Mouse (Mus musculus) hindbrain, embryonic 11.5 days (tissue): Measurements from ENCODE around the gene Gls. TPM values are rescaled to one million over a fixed set of nuclear protein-coding genes. Genes with fewer than 3 reads are reported as not detected.

Source experiments
- ATAC-seq: fragments of 200-750 bp; cut with Nextera tagmentation; 2 replicates; pipeline ENCODE4 v1.8.0; 2017; ENCODE audit warnings: mild to moderate bottlenecking, moderate TSS enrichment, moderate library complexity; ENCODE audit not compliant: low FRiP score
- DNase-seq: peaks from one replicate; pipeline ENCODE4 v3.0.0-alpha.2; 2015; ENCODE audit warnings: low spot score
- H3K27ac ChIP-seq: fragments of 300-500 bp; sonication (generic); 2 replicates; pipeline ENCODE4 v1.5.1; 2014; ENCODE audit warnings: mild to moderate bottlenecking, low read depth, low read length
- H3K27me3 ChIP-seq: fragments of 300-500 bp; sonication (generic); 2 replicates; pipeline ENCODE4 v1.6.1; 2014; ENCODE audit warnings: mild to moderate bottlenecking, low read length, moderate library complexity, mixed read lengths; ENCODE audit not compliant: control insufficient read depth, insufficient read depth
- H3K36me3 ChIP-seq: fragments of 300-500 bp; sonication (generic); 2 replicates; pipeline ENCODE4 v1.6.1; 2014; ENCODE audit warnings: mild to moderate bottlenecking, low read length, moderate library complexity, mixed read lengths; ENCODE audit not compliant: control insufficient read depth, insufficient read depth
- H3K4me1 ChIP-seq: fragments of 300-500 bp; sonication (generic); replicated peaks from 2 replicates; pipeline ENCODE4 v1.6.1; 2014; ENCODE audit warnings: low read length, mixed read lengths; ENCODE audit not compliant: control insufficient read depth, insufficient read depth
- H3K4me2 ChIP-seq: fragments of 300-500 bp; sonication (generic); replicated peaks from 2 replicates; pipeline ENCODE4 v1.6.1; 2014; ENCODE audit warnings: mild to moderate bottlenecking, low read depth, low read length
- H3K4me3 ChIP-seq: fragments of 300-500 bp; sonication (generic); 2 replicates; pipeline ENCODE4 v1.5.1; 2014; ENCODE audit warnings: low read depth, low read length
- H3K9ac ChIP-seq: fragments of 300-500 bp; sonication (generic); 2 replicates; pipeline ENCODE4 v1.6.1; 2014; ENCODE audit warnings: low read depth, low read length
- H3K9me3 ChIP-seq: fragments of 300-500 bp; sonication (generic); 2 replicates; pipeline ENCODE4 v1.6.1; 2016; ENCODE audit warnings: low read length; ENCODE audit not compliant: control insufficient read depth
- WGBS: fragments of 180-500 bp; shearing (Covaris S2); extraction: QIAGEN DNeasy Blood & Tissue Kit; methylation state at CpG from one replicate; pipeline ENCODE4 v1.1.7; 2014; 5-methylcytosine and 5-hydroxymethylcytosine counted together
- polyA plus RNA-seq: library from polyadenylated mRNA; unstranded; fragments of >200 nt; fragmentation: Nextera tagmentation; extraction: Ambion mirVana; gene quantifications from 2 replicates; pipeline ENCODE4 v1.2.1, GENCODE M21; 2014

The Gls gene
- polyA plus RNA-seq, 1 experiment from 2014 or later = 36.5 TPM

DNA sequence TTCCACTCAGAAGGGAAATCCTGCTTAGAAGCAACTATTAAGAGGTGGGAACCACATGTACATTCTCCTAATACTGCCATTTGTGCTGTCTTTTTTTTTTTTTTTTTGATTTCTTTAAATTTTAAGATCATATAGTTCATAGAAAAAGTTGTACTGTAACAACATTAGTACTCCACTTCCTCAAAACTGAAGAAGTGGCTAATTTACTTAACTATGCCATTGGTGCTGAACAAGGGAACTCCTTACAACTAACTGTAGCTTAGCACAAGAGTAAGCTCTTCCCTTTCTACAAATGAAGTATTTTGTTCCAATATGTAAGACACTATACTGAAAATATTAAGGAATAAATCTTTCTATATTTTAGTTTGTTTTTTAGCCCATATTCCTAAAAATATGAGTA, 6.6 kb downstream of the Gls start:
- H3K9me3 ChIP-seq = no peaks in the 10 kb centered on the region
- no peak overlapping the region for H3K9ac ChIP-seq
- ATAC-seq (no peak), DNase-seq (no peak)
- no peak overlapping the region for H3K4me3 ChIP-seq
- H3K27me3 ChIP-seq = no peaks in the 10 kb centered on the region
- no peak overlapping the region for H3K27ac ChIP-seq
- no peaks in the 10 kb centered on the region for H3K36me3 ChIP-seq
- no peak overlapping the region for H3K4me2 ChIP-seq
- H3K4me1 ChIP-seq = no peaks in the 10 kb centered on the region

DNA sequence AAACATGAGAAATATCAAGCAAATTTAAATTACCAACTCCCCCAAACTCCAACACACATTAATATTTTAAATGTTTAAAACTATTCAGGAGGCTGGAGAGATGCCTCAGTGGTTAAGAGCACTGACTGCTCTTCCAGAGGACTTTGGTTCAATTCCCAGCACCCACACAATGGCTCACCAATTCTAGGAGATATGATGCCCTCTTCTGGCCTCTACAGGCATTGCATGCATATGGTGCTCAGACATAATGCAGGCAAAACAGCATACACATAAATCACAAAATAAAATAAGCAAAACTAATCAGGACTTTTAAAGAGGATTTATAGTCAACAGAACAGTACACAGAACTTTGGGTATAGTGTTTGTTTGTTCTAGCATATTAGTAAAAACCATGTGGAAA, 16.3 kb downstream of the Gls start:
- H3K27me3 ChIP-seq = no peaks in the 10 kb centered on the region
- ATAC-seq = no peak
- H3K9me3 ChIP-seq = no peaks in the 10 kb centered on the region
- DNase-seq = peak; percentile 20
- no peak overlapping the region for H3K9ac ChIP-seq
- no peak overlapping the region for H3K4me3 ChIP-seq
- H3K36me3 ChIP-seq = no peaks in the 10 kb centered on the region
- H3K27ac ChIP-seq = no peak overlapping the region
- no peak overlapping the region for H3K4me2 ChIP-seq
- H3K4me1 ChIP-seq = no peaks in the 10 kb centered on the region

- ATAC-seq = no peak
- DNase-seq = no peak
- Histone ChIP-seq H3K9me3 (no peaks in the 10 kb centered on the region), H3K4me2 (no peak overlapping the region), H3K36me3 (no peaks in the 10 kb centered on the region), H3K9ac (no peak overlapping the region), H3K27me3 (no peaks in the 10 kb centered on the region), H3K27ac (no peak overlapping the region), H3K4me3 (no peak overlapping the region), H3K4me1 (no peaks in the 10 kb centered on the region)
- 95% methylated on average over 2 of the region's 2 CpGs for WGBS
Measured at GRCm38 (mm10) chr1:52182992-52183391, 50.0 kb downstream of the Gls start.

- Histone ChIP-seq H3K36me3 (no peaks in the 10 kb centered on the region), H3K9ac (no peak overlapping the region), H3K4me1 (no peaks in the 10 kb centered on the region), H3K27ac (no peak overlapping the region), H3K4me3 (no peak overlapping the region), H3K27me3 (no peaks in the 10 kb centered on the region), H3K4me2 (no peak overlapping the region), H3K9me3 (no peaks in the 10 kb centered on the region)
- no peak for ATAC-seq
- no peak for DNase-seq
Measured at GRCm38 (mm10) chr1:52181994-52182393, 51.0 kb downstream of the Gls start.

DNA sequence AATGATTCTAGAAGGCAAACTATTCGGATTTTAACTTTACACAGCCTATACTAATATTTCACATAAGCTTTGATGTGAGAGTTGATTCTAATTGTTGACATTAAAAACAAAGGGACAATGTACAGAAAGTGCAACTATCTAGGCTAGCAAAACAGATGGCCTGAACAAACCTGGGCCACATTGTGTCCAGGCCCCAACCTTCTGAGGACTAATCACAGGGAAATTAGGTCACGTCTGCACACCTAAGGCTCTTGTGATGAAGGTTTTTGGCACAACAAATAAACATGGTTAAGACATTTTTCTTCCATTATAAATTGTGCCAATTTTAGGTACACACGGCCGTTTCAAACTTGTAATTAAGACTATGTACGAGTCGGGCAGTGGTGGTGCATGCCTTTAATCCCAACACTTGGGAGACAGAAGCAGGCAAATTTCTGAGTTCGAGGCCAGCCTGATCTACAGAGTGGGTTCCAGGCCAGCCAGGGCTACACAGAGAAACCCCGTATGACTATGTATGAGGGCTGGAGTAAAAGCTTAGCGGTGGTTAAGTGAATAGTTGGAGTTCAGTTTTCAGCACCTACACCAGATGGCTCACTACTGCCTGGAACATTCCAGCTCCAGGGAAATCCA, 53.0 kb downstream of the Gls start:
- WGBS = 95% methylated on average over 9 of the region's 9 CpGs
- Histone ChIP-seq H3K4me3 (no peak overlapping the region), H3K36me3 (no peaks in the 10 kb centered on the region), H3K27ac (no peak overlapping the region), H3K9me3 (no peaks in the 10 kb centered on the region), H3K9ac (no peak overlapping the region), H3K27me3 (no peaks in the 10 kb centered on the region), H3K4me2 (no peak overlapping the region), H3K4me1 (no peaks in the 10 kb centered on the region)
- no peak for ATAC-seq
- no peak for DNase-seq

- Histone ChIP-seq H3K4me2 (no peak overlapping the region), H3K27me3 (no peaks in the 10 kb centered on the region), H3K4me3 (no peak overlapping the region), H3K9ac (no peak overlapping the region), H3K36me3 (no peaks in the 10 kb centered on the region), H3K4me1 (no peaks in the 10 kb centered on the region), H3K27ac (no peak overlapping the region), H3K9me3 (no peaks in the 10 kb centered on the region)
- WGBS = 76% methylated on average over 2 of the region's 2 CpGs
- DNase-seq (no peak), ATAC-seq (no peak)
Measured at GRCm38 (mm10) chr1:52176999-52177398, 56.0 kb downstream of the Gls start.

DNA sequence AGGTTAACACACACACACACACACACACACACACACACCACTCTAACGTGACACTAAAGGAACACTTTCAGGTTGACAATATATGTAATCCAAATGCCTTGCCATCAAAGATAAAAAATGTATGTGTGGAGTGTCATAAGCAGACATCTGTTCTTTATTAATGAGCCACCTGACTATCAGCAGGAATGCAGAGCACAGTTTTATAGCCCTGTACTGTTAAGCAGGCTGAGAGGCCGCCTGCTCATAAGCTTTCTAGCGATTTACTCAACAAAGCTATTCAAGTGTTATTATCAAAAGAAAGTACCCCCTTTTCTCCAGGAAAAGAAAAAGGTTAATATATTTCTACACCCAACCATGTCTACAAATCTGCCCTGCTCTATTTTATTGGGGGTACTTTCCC, 57.0 kb downstream of the Gls start:
- WGBS = 75% methylated on average over 3 of the region's 3 CpGs
- Histone ChIP-seq H3K27me3 (no peaks in the 10 kb centered on the region), H3K36me3 (no peaks in the 10 kb centered on the region), H3K27ac (no peak overlapping the region), H3K9me3 (no peaks in the 10 kb centered on the region), H3K4me2 (no peak overlapping the region), H3K4me1 (no peaks in the 10 kb centered on the region), H3K9ac (no peak overlapping the region), H3K4me3 (no peak overlapping the region)
- DNase-seq (no peak), ATAC-seq (no peak)

GRCm38 (mm10) chr1:52175321-52175720, 57.7 kb downstream of the Gls start:
- 65% methylated on average over 5 of the region's 5 CpGs for WGBS
- Histone ChIP-seq H3K4me2 (no peak overlapping the region), H3K4me3 (no peak overlapping the region), H3K27ac (no peak overlapping the region), H3K36me3 (no peaks in the 10 kb centered on the region), H3K4me1 (no peaks in the 10 kb centered on the region), H3K9me3 (no peaks in the 10 kb centered on the region), H3K9ac (no peak overlapping the region), H3K27me3 (no peaks in the 10 kb centered on the region)
- ATAC-seq = no peak
- no peak for DNase-seq

GRCm38 (mm10) chr1:52171271-52171670, 61.8 kb downstream of the Gls start:
- Histone ChIP-seq H3K27ac (no peak overlapping the region), H3K4me1 (no peaks in the 10 kb centered on the region), H3K4me3 (no peak overlapping the region), H3K4me2 (no peak overlapping the region), H3K9ac (no peak overlapping the region), H3K27me3 (no peaks in the 10 kb centered on the region), H3K36me3 (no peaks in the 10 kb centered on the region), H3K9me3 (no peaks in the 10 kb centered on the region)
- DNase-seq = no peak
- no peak for ATAC-seq
- 72% methylated on average over 8 of the region's 8 CpGs for WGBS
